Mouse (Mus musculus) midbrain, postnatal 0 days (tissue): ENCODE measurements around the gene Ctnnbl1. TPM values are rescaled to one million over a fixed set of nuclear protein-coding genes. Genes with fewer than 3 reads are reported as not detected.

Experiments used
- ATAC-seq: fragments of 200-750 bp; cut with Nextera tagmentation; 2 replicates; pipeline ENCODE4 v1.8.0; 2017; ENCODE audit warnings: moderate number of reproducible peaks, mild to moderate bottlenecking, moderate TSS enrichment, moderate library complexity; ENCODE audit not compliant: low FRiP score
- DNase-seq: peaks from one replicate; pipeline ENCODE4 v3.0.0-alpha.2; 2015; ENCODE audit warnings: low spot score
- H3K27ac ChIP-seq: fragments of 300-500 bp; sonication (generic); 2 replicates; pipeline ENCODE4 v1.5.1; 2014; ENCODE audit warnings: low read depth, mild to moderate bottlenecking, low read length, mixed read lengths
- H3K27me3 ChIP-seq: fragments of 300-500 bp; sonication (generic); 2 replicates; pipeline ENCODE4 v1.6.1; 2014; ENCODE audit warnings: low read length, control low read depth, mixed read lengths; ENCODE audit not compliant: insufficient read depth
- H3K36me3 ChIP-seq: fragments of 300-500 bp; sonication (generic); 2 replicates; pipeline ENCODE4 v1.6.1; 2014; ENCODE audit warnings: low read length, control low read depth, mixed read lengths; ENCODE audit not compliant: insufficient read depth
- H3K4me1 ChIP-seq: fragments of 300-500 bp; sonication (generic); 2 replicates; pipeline ENCODE4 v1.6.1; 2014; ENCODE audit warnings: mild to moderate bottlenecking, control low read depth, antibody characterized with exemption, low read length, mixed read lengths; ENCODE audit not compliant: insufficient read depth
- H3K4me2 ChIP-seq: fragments of 300-500 bp; sonication (generic); 2 replicates; pipeline ENCODE4 v1.6.1; 2014; ENCODE audit warnings: low read depth, mild to moderate bottlenecking, low read length, mixed read lengths; ENCODE audit not compliant: poor library complexity, severe bottlenecking
- H3K4me3 ChIP-seq: fragments of 300-500 bp; sonication (generic); 2 replicates; pipeline ENCODE4 v1.5.1; 2014; ENCODE audit warnings: low read depth, mild to moderate bottlenecking, low read length, moderate library complexity
- H3K9ac ChIP-seq: fragments of 300-500 bp; sonication (generic); replicated peaks from 2 replicates; pipeline ENCODE4 v1.6.1; 2014; ENCODE audit warnings: mild to moderate bottlenecking, low read length, moderate library complexity, mixed read lengths; ENCODE audit not compliant: poor library complexity, severe bottlenecking
- H3K9me3 ChIP-seq: fragments of 300-500 bp; sonication (generic); 2 replicates; pipeline ENCODE4 v1.6.1; 2016; ENCODE audit warnings: low read length, control low read depth
- CTCF ChIP-seq: IDR thresholded peaks from 2 replicates; pipeline ENCODE4 v1.5.1; 2016; ENCODE audit warnings: antibody characterized with exemption, mild to moderate bottlenecking
- WGBS: fragments of 180-500 bp; shearing (Covaris S2); extraction: QIAGEN DNeasy Blood & Tissue Kit; methylation state at CpG from one replicate; pipeline ENCODE4 v1.1.7; 2014; 5-methylcytosine and 5-hydroxymethylcytosine counted together
- polyA plus RNA-seq: library from polyadenylated mRNA; unstranded; fragments of >200 nt; fragmentation: Nextera tagmentation; extraction: Ambion mirVana; gene quantifications from 2 replicates; pipeline ENCODE4 v1.2.1, GENCODE M21; 2015
- total RNA-seq: library from RNA; depleted of rRNA; stranded (reverse); fragments of >200 nt; gene quantifications from 2 replicates; pipeline ENCODE4 v1.2.3, GENCODE M21; 2014

The Ctnnbl1 gene
- total and polyA plus RNA-seq, 2 experiments from 2014 or later = 40.0 to 44.7 TPM

GRCm38 (mm10) chr2:157755771-157756170 lies 18.6 kb downstream of the Ctnnbl1 start:
- Histone ChIP-seq H3K27ac (no peak overlapping the region), H3K4me3 (no peak overlapping the region), H3K9me3 (no peaks in the 10 kb centered on the region), H3K4me2 (no peak overlapping the region), H3K4me1 (peaks cover 16% of the 10 kb centered on the region), H3K9ac (no peak overlapping the region), H3K36me3 (no peaks in the 10 kb centered on the region), H3K27me3 (no peaks in the 10 kb centered on the region)
- ATAC-seq (no peak), DNase-seq (no peak)
- 90% methylated on average over 7 of the region's 7 CpGs for WGBS
- TF ChIP-seq CTCF = no peak

DNA sequence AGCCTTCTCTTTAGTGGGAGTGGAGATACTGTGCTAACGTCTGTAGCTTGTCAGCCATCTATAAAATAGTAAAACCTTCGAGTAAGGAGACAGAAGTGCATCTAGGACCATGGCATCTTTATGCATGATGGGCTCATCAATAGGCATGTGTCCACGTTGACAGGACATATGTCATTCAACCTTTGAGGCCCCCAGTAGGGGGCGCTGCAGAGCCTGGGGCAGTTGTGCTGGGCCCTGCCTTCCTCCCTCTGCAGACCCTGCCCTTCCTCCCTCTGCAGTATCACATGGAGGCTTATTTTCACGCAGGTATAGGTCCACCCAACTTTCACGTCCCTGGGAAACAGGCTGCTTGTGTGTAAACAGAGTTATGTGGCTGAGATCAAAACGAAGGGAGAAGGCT lies 19.0 kb downstream of the Ctnnbl1 start:
- Histone ChIP-seq H3K27ac (no peak overlapping the region), H3K36me3 (no peaks in the 10 kb centered on the region), H3K4me2 (no peak overlapping the region), H3K9ac (no peak overlapping the region), H3K4me1 (peaks cover 16% of the 10 kb centered on the region), H3K4me3 (no peak overlapping the region), H3K9me3 (no peaks in the 10 kb centered on the region), H3K27me3 (no peaks in the 10 kb centered on the region)
- no peak for DNase-seq
- ATAC-seq = no peak
- peak; percentile 44 for TF ChIP-seq CTCF
- 80% methylated on average over 7 of the region's 7 CpGs for WGBS

- no peak for TF ChIP-seq CTCF
- Histone ChIP-seq H3K4me3 (no peak overlapping the region), H3K27ac (no peak overlapping the region), H3K4me2 (no peak overlapping the region), H3K9me3 (no peaks in the 10 kb centered on the region), H3K36me3 (no peaks in the 10 kb centered on the region), H3K9ac (no peak overlapping the region), H3K27me3 (no peaks in the 10 kb centered on the region), H3K4me1 (no peaks in the 10 kb centered on the region)
- 89% methylated on average over 5 of the region's 5 CpGs for WGBS
- no peak for DNase-seq
- ATAC-seq = no peak
These were observed 21.2 kb downstream of the Ctnnbl1 start for GRCm38 (mm10) chr2:157758395-157758794.

- H3K27me3 ChIP-seq = no peaks in the 10 kb centered on the region
- H3K27ac ChIP-seq = no peak overlapping the region
- no peaks in the 10 kb centered on the region for H3K36me3 ChIP-seq
- no peak overlapping the region for H3K9ac ChIP-seq
- no peaks in the 10 kb centered on the region for H3K9me3 ChIP-seq
- H3K4me1 ChIP-seq = no peaks in the 10 kb centered on the region
- no peak overlapping the region for H3K4me3 ChIP-seq
- ATAC-seq (no peak), DNase-seq (no peak)
- TF ChIP-seq CTCF = no peak
- 73% methylated on average over 6 of the region's 6 CpGs for WGBS
- no peak overlapping the region for H3K4me2 ChIP-seq
These were observed 22.5 kb downstream of the Ctnnbl1 start for GRCm38 (mm10) chr2:157759717-157760116.

DNA sequence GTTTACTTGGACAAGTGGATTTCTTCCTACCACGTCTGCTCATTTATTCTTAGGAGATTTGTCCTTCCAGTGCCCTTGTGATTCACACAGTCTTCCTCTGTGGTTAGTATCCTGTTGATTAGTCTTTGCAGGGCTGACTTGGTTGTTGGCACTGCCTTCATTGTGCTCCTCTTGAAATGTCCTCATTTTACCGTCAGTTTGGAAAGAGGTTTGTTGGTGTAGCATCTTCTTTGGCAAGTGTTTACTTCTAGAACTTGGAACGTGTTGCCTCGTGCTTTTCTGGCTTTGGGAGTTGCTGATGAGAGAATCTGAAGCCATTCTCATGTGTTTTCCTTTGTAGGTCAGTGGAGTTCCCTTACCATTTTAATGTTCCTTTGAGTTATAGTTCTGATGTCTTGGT lies 25.7 kb downstream of the Ctnnbl1 start:
- no peak for ATAC-seq

GRCm38 (mm10) chr2:157766591-157766990 lies 29.4 kb downstream of the Ctnnbl1 start:
- H3K36me3 ChIP-seq = no peaks in the 10 kb centered on the region
- no peaks in the 10 kb centered on the region for H3K27me3 ChIP-seq
- no peak overlapping the region for H3K4me3 ChIP-seq
- DNase-seq (peak; percentile 34), ATAC-seq (no peak)
- 58% methylated on average over 7 of the region's 7 CpGs for WGBS
- peak overlapping the region; percentile 38; the same call in 1 of the 2 replicates for H3K27ac ChIP-seq
- no peak overlapping the region for H3K9ac ChIP-seq
- no peak for TF ChIP-seq CTCF
- no peak overlapping the region for H3K4me2 ChIP-seq
- peaks cover 17% of the 10 kb centered on the region for H3K4me1 ChIP-seq
- no peaks in the 10 kb centered on the region for H3K9me3 ChIP-seq

More for the DNA sequence above, 25.7 kb downstream of the Ctnnbl1 start:
- no peaks in the 10 kb centered on the region for H3K27me3 ChIP-seq
- no peak overlapping the region for H3K27ac ChIP-seq
- H3K4me3 ChIP-seq = no peak overlapping the region
- H3K4me1 ChIP-seq = peaks cover 9% of the 10 kb centered on the region
- H3K9me3 ChIP-seq = no peaks in the 10 kb centered on the region
- H3K9ac ChIP-seq = no peak overlapping the region
- H3K36me3 ChIP-seq = no peaks in the 10 kb centered on the region
- no peak overlapping the region for H3K4me2 ChIP-seq
- no peak for TF ChIP-seq CTCF
- no peak for DNase-seq
- WGBS = 84% methylated on average over 4 of the region's 4 CpGs
